Mouse (Mus musculus) testis, postnatal 14 days (tissue): ENCODE data around the gene Aaed1.
A peak's percentile ranks its signal among the peaks of the same experiment; 100 is the strongest.

ENCODE experiments used
- DNase-seq: peaks from one replicate; pipeline ENCODE4 v3.0.0; 2021; ENCODE audit warnings: low spot score

Gene Aaed1

DNA sequence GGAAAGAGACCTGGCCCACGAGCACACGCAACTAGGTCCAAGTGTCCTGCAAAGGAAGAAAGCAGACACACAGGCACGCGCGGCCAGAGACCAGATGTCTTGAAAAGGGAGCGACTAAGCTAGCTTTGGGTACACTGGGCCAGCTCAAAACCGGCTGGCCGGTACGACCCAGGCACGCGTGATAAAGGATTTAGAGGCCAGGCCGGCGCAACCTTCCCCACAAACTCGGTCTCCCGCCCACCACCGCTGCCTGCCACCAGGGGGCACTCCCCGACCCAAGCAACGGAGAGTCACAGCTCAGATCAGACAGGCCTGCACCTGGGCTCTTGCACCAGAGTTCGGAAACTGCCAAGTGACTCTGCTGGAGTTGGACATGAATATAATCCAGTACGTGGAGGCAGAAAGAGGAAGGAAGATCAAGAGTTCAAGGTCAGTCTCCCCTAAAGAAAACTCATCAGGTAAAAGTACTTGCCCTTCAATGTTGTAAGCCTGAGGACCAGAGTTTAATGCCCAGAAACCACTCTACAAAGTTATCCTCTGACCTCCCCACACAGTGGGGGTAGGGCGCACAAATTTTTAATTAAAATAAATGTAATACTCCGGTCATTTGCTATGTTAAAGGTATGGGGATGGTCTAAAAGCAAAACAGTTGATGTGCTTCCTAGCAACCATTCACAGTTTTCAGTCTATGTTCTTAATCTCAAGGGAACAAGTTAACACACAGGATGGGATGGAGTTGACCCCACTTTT is 63.6 kb downstream of the Aaed1 start:
- DNase-seq = peak; percentile 82

DNA sequence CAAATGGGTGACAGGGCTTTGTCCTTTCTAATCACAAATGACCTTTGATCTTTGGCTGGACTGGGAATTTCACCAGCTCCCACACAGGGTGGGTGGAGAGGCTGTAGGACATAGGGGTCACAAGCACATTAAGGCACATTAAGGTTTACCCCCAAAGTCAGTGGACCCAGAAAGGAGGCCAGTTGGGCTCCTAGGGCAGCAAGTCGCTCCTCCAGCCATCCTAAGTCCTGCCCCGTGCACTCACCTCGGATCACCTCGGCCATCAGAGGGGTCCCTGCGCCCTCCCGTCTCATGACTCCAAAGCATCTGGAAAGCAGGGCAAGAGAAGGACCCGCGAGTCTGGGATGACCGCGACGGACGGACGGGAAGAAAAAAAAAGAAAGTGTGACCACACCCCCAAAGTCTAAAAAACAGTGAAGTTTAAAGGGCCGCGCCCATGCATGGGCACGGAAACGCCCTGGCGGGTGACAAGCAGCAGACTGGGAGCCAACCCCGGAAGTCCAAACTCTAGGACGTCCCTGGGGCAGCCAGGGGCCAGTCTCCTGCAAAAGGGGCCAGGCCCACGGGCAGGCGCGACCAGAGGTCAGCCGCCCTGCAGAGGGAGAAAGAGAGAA is 64.2 kb downstream of the Aaed1 start:
- DNase-seq = peak; percentile 64

- DNase-seq = no peak
These were observed 66.4 kb downstream of the Aaed1 start for GRCm38 (mm10) chr13:64246106-64246505.

GRCm38 (mm10) chr13:64244685-64245261 is 67.7 kb downstream of the Aaed1 start:
- DNase-seq = no peak

GRCm38 (mm10) chr13:64242721-64243120 is 69.8 kb downstream of the Aaed1 start:
- no peak for DNase-seq

DNA sequence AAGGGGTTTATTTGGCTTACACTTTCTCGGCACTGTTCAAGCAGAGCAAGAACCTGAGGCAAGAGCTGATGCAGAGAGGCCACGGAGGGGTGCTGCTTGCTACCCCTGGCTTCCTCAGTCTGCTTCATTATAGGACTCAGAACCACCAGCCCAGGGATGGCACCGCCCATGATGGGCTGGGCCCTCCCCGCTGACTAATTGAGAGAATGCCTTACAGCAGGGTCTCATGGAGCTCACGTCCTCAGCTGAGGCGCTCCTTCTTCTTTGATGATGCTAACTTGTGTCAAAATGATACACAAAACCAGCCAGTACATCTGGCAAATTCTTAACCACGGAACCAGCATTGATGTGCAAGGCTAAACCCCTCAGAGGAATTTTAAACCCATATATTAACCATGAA is 71.9 kb downstream of the Aaed1 start:
- no peak for DNase-seq

DNA sequence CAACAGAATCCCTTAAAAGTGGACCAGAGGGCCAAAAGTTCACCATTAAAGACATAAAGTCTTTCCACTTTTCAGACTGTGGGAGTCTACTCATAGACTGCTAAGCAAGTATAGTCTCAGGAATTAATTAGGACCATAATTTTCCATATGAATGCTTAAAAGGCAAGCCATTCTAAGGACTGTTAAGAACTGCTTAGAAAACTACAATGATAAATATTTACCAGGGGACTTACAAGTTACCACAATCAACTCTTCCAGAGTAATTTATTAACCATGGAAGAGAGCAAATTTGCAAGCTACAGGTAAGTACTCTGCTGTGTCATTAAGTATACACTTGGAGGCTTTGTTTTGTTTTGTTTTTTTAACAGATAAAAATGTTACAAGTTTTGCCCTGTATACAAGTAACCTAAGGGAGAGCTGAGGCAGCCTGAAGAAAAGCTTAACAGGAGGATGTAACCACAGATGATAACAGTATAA is 74.8 kb downstream of the Aaed1 start:
- DNase-seq = no peak

DNA sequence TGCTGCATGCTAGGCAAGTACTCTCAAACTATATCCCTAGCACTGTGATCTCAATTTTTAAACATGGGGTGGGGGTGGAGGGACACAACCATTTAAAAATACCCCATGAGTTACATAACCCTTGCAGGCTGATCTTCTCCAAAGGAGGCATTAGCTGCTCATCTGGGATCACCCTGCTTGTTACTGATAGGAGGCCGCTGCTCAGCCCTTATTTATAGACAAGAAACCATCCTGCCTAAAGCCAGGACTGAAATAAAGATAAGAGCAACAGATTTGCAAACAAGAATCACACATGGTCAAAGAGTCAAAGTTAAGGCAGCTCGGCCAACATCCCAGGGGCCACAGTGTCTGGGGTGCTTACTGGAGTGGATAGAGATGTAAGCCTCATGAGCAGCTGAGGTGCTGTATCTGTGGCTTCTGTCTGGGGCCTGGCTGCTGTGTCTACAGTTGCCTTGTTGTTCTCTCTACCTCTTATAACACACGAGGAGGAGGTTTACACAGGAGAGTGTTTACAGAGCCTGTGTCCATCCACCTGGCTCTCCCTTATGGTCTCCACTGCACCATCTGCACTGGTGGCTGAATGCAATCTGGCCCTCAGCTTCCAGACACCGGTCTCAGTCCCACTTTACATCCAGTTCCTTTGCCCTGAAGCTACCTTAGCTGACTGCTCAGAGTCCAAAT is 75.4 kb downstream of the Aaed1 start:
- no peak for DNase-seq

GRCm38 (mm10) chr13:64235777-64236176 is 76.7 kb downstream of the Aaed1 start:
- no peak for DNase-seq

- no peak for DNase-seq
These were observed 77.3 kb downstream of the Aaed1 start for GRCm38 (mm10) chr13:64235062-64235715.

DNA sequence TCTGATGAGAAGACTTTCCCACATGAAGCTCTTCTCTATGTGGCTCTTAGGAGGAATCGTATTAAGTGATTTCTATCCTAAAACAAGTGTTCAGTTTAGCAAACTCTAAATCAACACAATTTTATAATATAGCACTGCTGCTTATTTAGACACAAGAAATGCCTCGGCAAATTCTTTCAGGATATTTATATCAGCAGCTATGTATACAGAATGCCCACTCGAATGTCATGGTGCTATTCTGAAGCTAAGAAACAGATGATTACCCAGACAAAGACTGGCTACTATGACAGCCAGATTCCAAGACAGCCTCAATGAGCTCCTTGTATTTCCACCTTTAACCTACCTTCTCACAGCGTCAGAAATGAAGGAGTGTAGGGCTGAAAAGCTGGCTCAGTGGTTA is 79.4 kb downstream of the Aaed1 start:
- no peak for DNase-seq

- DNase-seq = no peak
These were observed 85.8 kb downstream of the Aaed1 start for GRCm38 (mm10) chr13:64226725-64227124.

- DNase-seq = no peak
These were observed 86.8 kb downstream of the Aaed1 start for GRCm38 (mm10) chr13:64225738-64226137.
